Comparison of ENCODE assay signal across 22 mouse cellular contexts in the genomic region with DNA sequence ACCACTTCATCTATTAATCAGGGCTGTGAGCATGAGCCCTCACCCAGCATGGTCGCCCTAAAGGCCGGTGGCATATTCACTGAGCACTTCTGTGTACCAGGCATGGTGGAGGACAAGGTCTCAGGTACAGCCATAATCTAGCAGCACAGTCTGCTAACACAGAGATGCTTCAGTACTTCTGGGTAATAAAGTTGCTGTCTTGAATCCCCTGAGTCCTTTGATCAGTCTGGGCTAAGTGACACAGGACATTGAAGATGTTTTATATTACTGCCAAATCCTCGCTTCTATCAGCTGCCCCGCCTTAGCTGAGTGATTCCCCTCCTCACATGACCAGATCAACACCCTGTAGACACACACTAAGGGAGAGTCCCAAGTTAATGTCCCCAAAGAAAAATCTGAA.
DNase-seq lines count a peak whose midpoint lies in the region; ATAC-seq and TF ChIP-seq lines count a peak whose summit lies in the region.
"Had no signal": no experiment of that assay in that cellular context is flagged by ENCODE, and none has a peak within 500 bp of the region (broad histone marks: within the 10 kb centered on the region; RNA-seq: fewer than 3 reads in every experiment).

No protein-coding gene starts in this region.

- ATAC-seq in kidney, embryonic 14.5 days (ENCODE audit: low FRiP score, low TSS enrichment), result peak; percentile 84
- peak; percentile 88 for ATAC-seq in kidney, embryonic 15.5 days (replicated peaks; ENCODE audit: low FRiP score)
- ATAC-seq in kidney, embryonic 16.5 days (ENCODE audit: low FRiP score, low TSS enrichment), result peak; percentile 89
- peak; percentile 54; the same call in 1 of the 2 replicates for ATAC-seq in kidney, postnatal 0 days (replicated peaks; ENCODE audit: low FRiP score, low read depth)
- ATAC-seq: activated CD4-positive, CD25-positive, alpha-beta regulatory T cell, adult 4 months; CD4-positive, CD25-positive, alpha-beta regulatory T cell, adult 4 months; Patski had no signal

- no peaks in the 10 kb centered on the region for H3K36me3 ChIP-seq in kidney, embryonic 14.5 days (ENCODE audit: control insufficient read depth, insufficient read depth, low read length)
- no peaks in the 10 kb centered on the region for H3K36me3 ChIP-seq in kidney, embryonic 15.5 days
- no peaks in the 10 kb centered on the region for H3K36me3 ChIP-seq in kidney, embryonic 16.5 days (ENCODE audit: insufficient read depth, low read length)
- no peaks in the 10 kb centered on the region for H3K36me3 ChIP-seq in kidney, postnatal 0 days (ENCODE audit: insufficient read depth, low read length)
- H3K36me3 ChIP-seq: G1E had no signal

- no peaks in the 10 kb centered on the region for H3K9me3 ChIP-seq in kidney, embryonic 14.5 days (ENCODE audit: control insufficient read depth, low read length)
- H3K9me3 ChIP-seq in kidney, embryonic 15.5 days (replicated peaks), result no peaks in the 10 kb centered on the region
- H3K9me3 ChIP-seq in kidney, embryonic 16.5 days (ENCODE audit: low read length), result no peaks in the 10 kb centered on the region
- H3K9me3 ChIP-seq in kidney, postnatal 0 days (replicated peaks; ENCODE audit: low read length), result no peaks in the 10 kb centered on the region

- no peak for TF ChIP-seq CTCF in kidney, postnatal 0 days (IDR thresholded peaks at IDR 0.05; ENCODE audit: low read depth)

- no peak for DNase-seq in kidney, adult 8-10 months
- DNase-seq in kidney, adult 9 months, result no peak
- DNase-seq in kidney, adult 18-20 months, result no peak
- peak; percentile 57 for DNase-seq in kidney, postnatal 0 days (ENCODE audit: low spot score)
- DNase-seq in kidney, adult 11 months, result no peak
- DNase-seq: adrenal gland, adult 2 months; adrenal gland, adult 8-10 months; adrenal gland, postnatal 10 days; adrenal gland, postnatal 14 days; adrenal gland, postnatal 25 days; adrenal gland, postnatal 36 days; B cell, adult 2 months; cerebellum, adult 11 months; cerebellum, adult 11-12 months had no signal

- no peaks in the 10 kb centered on the region for H3K4me1 ChIP-seq in kidney, embryonic 14.5 days (ENCODE audit: control insufficient read depth, insufficient read depth, low read length)
- 0 out of 2 replicates have a peak, but pooled peaks cover 17% of the 10 kb centered on the region for H3K4me1 ChIP-seq in kidney, embryonic 15.5 days
- H3K4me1 ChIP-seq in kidney, embryonic 16.5 days (ENCODE audit: insufficient read depth, low read length), result no peaks in the 10 kb centered on the region
- no peaks in the 10 kb centered on the region for H3K4me1 ChIP-seq in kidney, postnatal 0 days (replicated peaks; ENCODE audit: insufficient read depth, low read length)

- no peak overlapping the region for H3K4me2 ChIP-seq in kidney, embryonic 14.5 days (replicated peaks; ENCODE audit: low read depth, low read length)
- no peak overlapping the region for H3K4me2 ChIP-seq in kidney, embryonic 15.5 days
- no peak overlapping the region for H3K4me2 ChIP-seq in kidney, embryonic 16.5 days (replicated peaks; ENCODE audit: low read depth, low read length)
- no peak overlapping the region for H3K4me2 ChIP-seq in kidney, postnatal 0 days (ENCODE audit: low read length)

- no peak overlapping the region for H3K27ac ChIP-seq in kidney, embryonic 14.5 days (ENCODE audit: low read depth, low read length)
- no peak overlapping the region for H3K27ac ChIP-seq in kidney, embryonic 15.5 days
- no peak overlapping the region for H3K27ac ChIP-seq in kidney, embryonic 16.5 days (ENCODE audit: low read length)
- H3K27ac ChIP-seq in kidney, postnatal 0 days, result no peak overlapping the region

- no peak overlapping the region for H3K9ac ChIP-seq in kidney, embryonic 14.5 days (ENCODE audit: low read depth, low read length)
- H3K9ac ChIP-seq in kidney, embryonic 15.5 days, result no peak overlapping the region
- H3K9ac ChIP-seq in kidney, embryonic 16.5 days (replicated peaks; ENCODE audit: low read length), result no peak overlapping the region
- no peak overlapping the region for H3K9ac ChIP-seq in kidney, postnatal 0 days (ENCODE audit: low read depth, low read length)

- no peak overlapping the region for H3K4me3 ChIP-seq in kidney, embryonic 14.5 days (ENCODE audit: low read length)
- H3K4me3 ChIP-seq in kidney, embryonic 15.5 days (replicated peaks), result no peak overlapping the region
- no peak overlapping the region for H3K4me3 ChIP-seq in kidney, embryonic 16.5 days (ENCODE audit: low read length)
- H3K4me3 ChIP-seq in kidney, postnatal 0 days (replicated peaks; ENCODE audit: low read depth, low read length), result no peak overlapping the region

- H3K27me3 ChIP-seq in kidney, embryonic 14.5 days (ENCODE audit: control insufficient read depth, insufficient read depth, low read length), result no peaks in the 10 kb centered on the region
- H3K27me3 ChIP-seq in kidney, embryonic 15.5 days, result no peaks in the 10 kb centered on the region
- no peaks in the 10 kb centered on the region for H3K27me3 ChIP-seq in kidney, embryonic 16.5 days (ENCODE audit: insufficient read depth, low read length)
- no peaks in the 10 kb centered on the region for H3K27me3 ChIP-seq in kidney, postnatal 0 days (ENCODE audit: insufficient read depth, low read length)
- H3K27me3 ChIP-seq: CH12.LX, Patski had no signal

- 54% methylated on average over 4 of the region's 4 CpGs for WGBS in kidney, embryonic 14.5 days
- WGBS in kidney, embryonic 15.5 days, result 59% methylated on average over 4 of the region's 4 CpGs
- WGBS in kidney, embryonic 16.5 days, result 59% methylated on average over 4 of the region's 4 CpGs
- 62% methylated on average over 4 of the region's 4 CpGs for WGBS in kidney, postnatal 0 days
